Mouse (Mus musculus): ENCODE results near the gene Ttll11. TPM values are rescaled to one million over a fixed set of nuclear protein-coding genes. Genes with fewer than 3 reads are reported as not detected.

The Ttll11 gene
- total RNA-seq (2022) = 10 to 100 TPM; 37.3 to 54.3 (median 41.6) TPM

GRCm38 (mm10) chr2:35979644-35980021 is at the start of gene Ttll11:
Gene Ttll11, minus strand, starts transcription at chr2:35979913.
- DNase-seq (ENCODE audit: low spot score in 2 of 2) = peak; percentile 91 to 94

DNA sequence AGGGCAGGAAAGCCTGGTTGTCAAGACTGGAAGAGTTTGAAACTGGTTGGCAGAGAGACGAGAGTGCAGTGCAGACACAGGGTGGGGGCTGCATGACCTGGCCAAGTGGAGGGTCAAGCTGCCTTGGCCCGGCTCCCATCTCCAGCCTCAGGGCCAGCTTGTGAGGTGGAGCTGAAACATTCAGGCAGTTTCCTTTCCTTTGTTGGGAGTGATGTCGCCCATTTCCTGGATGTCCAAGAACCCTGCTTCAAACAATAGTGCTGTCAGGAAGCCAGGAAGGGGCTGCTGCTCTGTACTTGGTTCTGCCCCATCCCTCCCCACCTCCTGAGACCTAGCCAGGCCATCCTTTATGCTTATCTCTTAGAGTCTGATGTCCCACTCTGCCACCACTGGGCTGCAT is 43.6 kb upstream of the Ttll11 start:
- no peak for DNase-seq (ENCODE audit: low spot score in 2 of 2)

- peak; percentile 61 to 69 for DNase-seq (ENCODE audit: low spot score in 2 of 2)
Observed at GRCm38 (mm10) chr2:36021385-36022159, 41.9 kb upstream of the Ttll11 start.

GRCm38 (mm10) chr2:36013010-36013409 is 33.3 kb upstream of the Ttll11 start:
- no peak for DNase-seq (ENCODE audit: low spot score in 2 of 2)

DNA sequence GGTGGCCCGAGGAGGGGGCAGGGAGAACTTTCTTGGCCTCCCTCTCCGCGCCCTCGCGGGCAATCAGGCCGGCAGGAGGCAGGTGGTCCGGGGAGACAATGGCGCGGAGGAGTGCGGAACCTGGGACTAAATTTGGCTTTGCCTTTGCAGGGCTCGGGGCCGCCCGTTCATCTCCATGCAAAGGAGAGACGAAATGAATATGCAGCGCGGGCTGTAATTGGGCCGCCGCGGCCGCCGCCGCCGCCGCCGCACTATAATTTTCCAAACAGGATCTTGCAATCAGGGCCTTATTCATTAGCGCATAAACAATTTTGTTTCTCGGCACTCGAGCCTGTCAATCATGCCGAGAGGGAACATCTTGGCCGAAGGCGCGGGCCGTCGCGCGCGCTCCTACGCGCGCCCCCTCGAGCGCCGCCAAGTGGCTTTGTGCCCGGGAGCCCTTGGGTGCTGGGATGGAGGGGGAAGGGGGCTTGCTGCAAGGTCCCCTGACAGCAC is 31.7 kb upstream of the Ttll11 start:
- DNase-seq (ENCODE audit: low spot score in 2 of 2) = peak in 1 of 2 experiments; percentile 59

- DNase-seq (ENCODE audit: low spot score in 2 of 2) = no peak
Observed at GRCm38 (mm10) chr2:36010579-36010978, 30.9 kb upstream of the Ttll11 start.

GRCm38 (mm10) chr2:36009386-36009785 is 29.7 kb upstream of the Ttll11 start:
- DNase-seq (ENCODE audit: low spot score in 2 of 2) = no peak

DNA sequence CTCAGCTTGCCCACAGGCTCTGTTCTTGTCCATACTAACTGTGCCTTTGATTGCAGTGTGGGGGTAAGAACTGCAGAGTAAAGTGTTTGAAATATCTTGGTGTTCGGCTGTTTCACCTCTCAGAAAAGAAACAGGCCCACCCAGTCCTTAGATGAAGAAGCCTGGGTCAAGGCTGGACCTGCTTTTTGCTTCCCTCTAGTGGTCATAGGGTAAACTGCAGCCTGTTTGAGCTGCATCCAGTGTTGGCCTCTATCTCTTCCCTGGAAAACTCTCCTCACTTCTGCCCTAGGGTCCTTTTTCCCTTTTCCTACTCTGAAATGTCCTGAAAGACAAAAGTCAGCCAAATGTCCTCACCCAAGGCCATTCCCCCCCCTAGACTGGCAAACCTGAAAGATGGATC is 28.4 kb upstream of the Ttll11 start:
- DNase-seq (ENCODE audit: low spot score in 2 of 2) = no peak

GRCm38 (mm10) chr2:36002188-36002587 is 22.5 kb upstream of the Ttll11 start:
- no peak for DNase-seq (ENCODE audit: low spot score in 2 of 2)

GRCm38 (mm10) chr2:36000390-36000789 is 20.7 kb upstream of the Ttll11 start:
- no peak for DNase-seq (ENCODE audit: low spot score in 2 of 2)

DNA sequence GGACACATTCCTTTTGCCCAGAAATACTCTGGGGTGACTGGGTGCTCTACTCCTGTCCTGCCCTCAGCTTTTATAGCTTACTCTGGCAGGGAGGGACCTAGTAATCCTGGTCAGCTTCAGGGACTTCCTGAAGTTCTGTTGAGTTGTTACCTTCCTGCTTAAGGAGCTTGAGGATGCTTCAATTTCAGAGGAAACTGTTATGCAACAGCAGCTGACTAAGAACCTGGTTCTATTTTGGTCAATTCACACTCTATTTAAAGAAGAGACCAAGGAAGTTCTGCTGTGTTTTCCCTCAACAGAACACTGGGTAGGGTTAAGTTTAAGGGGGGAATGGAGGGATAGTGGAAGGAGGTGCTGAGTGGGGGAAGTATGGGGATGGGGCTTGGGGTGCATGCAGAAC is 19.5 kb upstream of the Ttll11 start:
- DNase-seq (ENCODE audit: low spot score in 2 of 2) = no peak

DNA sequence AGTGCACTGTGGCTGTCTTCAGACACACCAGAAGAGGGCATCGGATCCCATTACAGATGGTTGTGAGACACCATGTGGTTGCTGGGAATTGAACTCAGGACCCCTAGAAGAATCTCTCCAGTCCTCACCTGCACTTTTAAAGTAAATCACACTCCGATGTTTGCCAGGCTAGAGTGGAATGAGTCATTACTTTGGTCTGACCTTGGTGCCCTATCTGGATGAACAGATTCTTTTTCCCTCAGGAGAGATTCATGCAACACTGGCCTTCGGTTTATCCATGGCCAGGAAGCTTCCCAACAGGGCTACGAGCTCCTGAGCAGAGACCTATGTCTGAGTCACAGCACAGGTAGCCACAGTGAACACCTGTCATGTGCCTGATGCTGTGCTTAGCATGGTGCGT is 18.7 kb upstream of the Ttll11 start:
- DNase-seq (ENCODE audit: low spot score in 2 of 2) = no peak

DNA sequence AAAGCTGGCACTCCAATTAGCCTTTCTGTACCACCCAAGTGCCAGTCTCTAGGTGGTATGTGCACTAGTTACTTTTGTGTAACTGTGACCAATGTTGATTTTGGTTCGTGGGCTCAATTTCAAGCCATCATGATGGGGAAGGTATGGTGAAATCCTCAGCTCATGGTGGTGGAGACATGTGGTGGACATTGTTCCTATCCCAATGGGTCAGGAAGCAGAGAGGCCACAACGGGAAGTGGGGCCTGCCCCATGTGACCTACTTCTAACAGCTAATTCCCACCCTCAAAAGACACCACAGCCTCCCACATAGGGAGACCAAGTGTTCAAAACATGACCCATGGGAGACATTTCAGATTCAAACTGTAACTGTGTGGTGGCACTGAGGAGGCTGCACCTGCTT is 17.0 kb upstream of the Ttll11 start:
- no peak for DNase-seq (ENCODE audit: low spot score in 2 of 2)

DNA sequence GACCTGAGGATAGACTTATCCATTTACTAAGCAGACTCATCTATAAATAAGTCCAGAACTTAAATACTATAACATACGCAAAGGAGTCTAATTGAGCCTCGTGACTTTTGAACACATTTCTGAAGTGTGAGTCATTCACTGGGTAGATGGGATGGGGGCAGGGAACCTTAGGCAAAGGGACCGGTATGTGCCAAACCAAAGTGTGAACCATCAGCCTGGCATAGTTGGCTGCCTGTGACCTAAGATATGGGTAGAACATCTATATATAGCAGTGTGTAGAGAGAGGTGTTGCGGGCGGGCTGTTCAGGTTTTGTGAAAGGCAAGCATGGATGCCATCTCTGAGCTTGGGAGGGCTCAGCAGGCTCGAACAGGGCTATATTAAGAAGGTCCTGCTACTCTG is 14.6 kb upstream of the Ttll11 start:
- no peak for DNase-seq (ENCODE audit: low spot score in 2 of 2)

- DNase-seq (ENCODE audit: low spot score in 2 of 2) = no peak
Observed at GRCm38 (mm10) chr2:35993481-35993880, 13.8 kb upstream of the Ttll11 start.

DNA sequence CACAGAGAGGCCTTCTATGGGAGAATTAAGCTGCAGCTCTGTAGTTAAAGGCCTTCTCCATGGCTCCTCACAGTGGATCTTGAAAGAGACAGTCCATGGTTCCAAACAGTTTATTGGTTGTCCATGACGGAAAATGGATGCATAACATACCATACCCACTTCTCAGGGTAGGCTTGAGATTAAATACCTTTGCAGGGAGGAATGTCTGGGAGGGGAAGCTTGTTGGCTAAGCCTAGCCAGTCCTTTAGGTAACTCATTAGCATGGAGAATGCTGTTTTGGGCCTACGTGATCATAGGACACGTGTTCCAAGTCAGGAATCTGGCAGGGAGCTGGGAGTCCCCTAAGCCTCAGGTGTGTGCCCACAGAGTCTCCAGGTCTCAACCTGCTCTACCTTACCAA is 12.5 kb upstream of the Ttll11 start:
- DNase-seq (ENCODE audit: low spot score in 2 of 2) = no peak

GRCm38 (mm10) chr2:35983869-35984268 is 4.2 kb upstream of the Ttll11 start:
- peak in 1 of 2 experiments; percentile 48 for DNase-seq (ENCODE audit: low spot score in 2 of 2)

DNA sequence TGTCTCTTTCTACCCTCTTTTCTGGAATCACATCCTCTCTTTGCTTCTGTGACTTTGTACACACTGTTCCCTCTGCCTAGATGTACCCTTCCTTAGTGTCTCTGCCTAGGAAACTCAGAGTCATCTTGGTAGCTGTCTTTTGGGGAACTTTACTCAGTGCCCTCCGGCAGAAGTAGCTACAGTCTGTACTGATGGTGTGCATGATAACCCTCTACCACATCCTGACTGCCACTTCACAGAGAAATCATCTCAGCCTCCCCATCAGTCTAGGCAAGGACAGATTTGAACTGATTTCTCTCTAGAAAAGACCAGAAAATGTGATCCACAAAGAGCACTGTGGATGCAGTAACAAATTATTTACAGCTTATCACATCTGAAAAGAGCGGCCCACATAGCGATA is 2.2 kb upstream of the Ttll11 start:
- no peak for DNase-seq (ENCODE audit: low spot score in 2 of 2)

GRCm38 (mm10) chr2:35978941-35979643 is 621 bp downstream of the Ttll11 start:
- peak in 1 of 2 experiments; percentile 21 for DNase-seq (ENCODE audit: low spot score in 2 of 2)

- DNase-seq (ENCODE audit: low spot score in 2 of 2) = peak; percentile 23 to 54
Observed at GRCm38 (mm10) chr2:35978276-35978933, 1.3 kb downstream of the Ttll11 start.

GRCm38 (mm10) chr2:35977749-35978148 is 2.0 kb downstream of the Ttll11 start:
- no peak for DNase-seq (ENCODE audit: low spot score in 2 of 2)

Data from left cerebral cortex, adult 8-10 months (tissue).